Mouse (Mus musculus): ENCODE results near the gene Gng10.

DNA sequence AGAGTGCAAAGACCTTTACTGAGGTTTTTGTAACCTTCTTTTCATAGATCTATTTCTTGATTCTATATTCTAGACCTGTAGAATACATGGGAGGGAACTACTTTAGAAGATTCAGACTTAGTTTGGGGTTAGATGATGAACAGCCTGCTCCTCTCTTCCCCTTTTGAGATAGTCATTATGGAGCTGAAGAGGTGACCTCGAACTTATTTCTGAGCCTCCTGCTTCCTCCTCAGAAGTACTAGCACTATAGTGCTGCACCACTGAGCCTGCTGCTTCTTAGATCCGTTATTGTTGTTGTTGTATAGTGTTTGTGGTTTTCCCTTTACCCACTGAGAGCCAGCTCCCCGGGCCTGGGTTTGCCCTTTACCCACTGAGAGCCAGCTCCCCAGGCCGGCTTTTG is 25.2 kb upstream of the Gng10 start:
- no peak for TF ChIP-seq CTCF (IDR thresholded peaks at IDR 0.05; ENCODE audit: extremely low read depth, insufficient read depth, insufficient read length, insufficient replicate concordance)
- TF ChIP-seq POLR2A (IDR thresholded peaks at IDR 0.05; ENCODE audit: low read depth, low read length), result no peak
